Mouse (Mus musculus): ENCODE results near the gene Olfr173. TPM values are rescaled to one million over a fixed set of nuclear protein-coding genes. Genes with fewer than 3 reads are reported as not detected.
A peak's percentile ranks its signal among the peaks of the same experiment; 100 is the strongest.

Gene Olfr173
- polyA plus RNA-seq (2015; fragmentation: Nextera tagmentation; extraction: Ambion mirVana): not detected in 2 replicates

DNA sequence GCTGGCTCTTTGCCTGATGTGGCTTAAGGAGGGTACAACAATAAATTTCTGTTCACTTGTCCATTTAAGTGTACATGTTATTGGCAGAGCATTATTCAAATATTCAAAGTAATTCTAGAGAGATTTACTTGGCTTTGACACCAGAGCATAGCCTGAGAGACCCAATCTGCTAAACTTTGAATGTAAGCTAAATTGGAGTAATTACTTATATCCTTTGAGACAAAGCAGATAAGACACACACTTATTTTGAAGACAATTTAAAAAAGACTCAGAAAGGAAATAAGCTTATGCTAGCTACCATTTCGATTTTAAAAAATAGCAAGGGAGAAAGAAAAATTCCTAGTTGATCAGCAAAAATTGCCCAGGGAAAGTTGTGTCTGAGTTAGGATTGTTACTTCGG is at the start of gene Olfr173:
TSS of gene Olfr173 (minus strand) at position 101 of the 400 bp plus-strand sequence.
- Histone ChIP-seq H3K9me3 (replicated peaks; ENCODE audit: low read length) (no peaks in the 10 kb centered on the region), H3K27me3 (ENCODE audit: insufficient read depth, low read length) (no peaks in the 10 kb centered on the region), H3K9ac (ENCODE audit: low read depth, low read length) (no peak within 1 kb of the TSS), H3K4me2 (ENCODE audit: low read length) (no peak within 1 kb of the TSS), H3K27ac (no peak within 1 kb of the TSS), H3K4me1 (replicated peaks; ENCODE audit: insufficient read depth, low read length) (no peaks in the 10 kb centered on the region), H3K4me3 (replicated peaks; ENCODE audit: low read depth, low read length) (no peak within 1 kb of the TSS), H3K36me3 (ENCODE audit: insufficient read depth, low read length) (no peaks in the 10 kb centered on the region)
- WGBS: 73% methylated on average over 2 of the region's 2 CpGs
- DNase-seq (ENCODE audit: low spot score) (no peak), ATAC-seq (replicated peaks; ENCODE audit: low FRiP score, low read depth) (no peak)
- TF ChIP-seq CTCF (IDR thresholded peaks at IDR 0.05; ENCODE audit: low read depth): no peak

DNA sequence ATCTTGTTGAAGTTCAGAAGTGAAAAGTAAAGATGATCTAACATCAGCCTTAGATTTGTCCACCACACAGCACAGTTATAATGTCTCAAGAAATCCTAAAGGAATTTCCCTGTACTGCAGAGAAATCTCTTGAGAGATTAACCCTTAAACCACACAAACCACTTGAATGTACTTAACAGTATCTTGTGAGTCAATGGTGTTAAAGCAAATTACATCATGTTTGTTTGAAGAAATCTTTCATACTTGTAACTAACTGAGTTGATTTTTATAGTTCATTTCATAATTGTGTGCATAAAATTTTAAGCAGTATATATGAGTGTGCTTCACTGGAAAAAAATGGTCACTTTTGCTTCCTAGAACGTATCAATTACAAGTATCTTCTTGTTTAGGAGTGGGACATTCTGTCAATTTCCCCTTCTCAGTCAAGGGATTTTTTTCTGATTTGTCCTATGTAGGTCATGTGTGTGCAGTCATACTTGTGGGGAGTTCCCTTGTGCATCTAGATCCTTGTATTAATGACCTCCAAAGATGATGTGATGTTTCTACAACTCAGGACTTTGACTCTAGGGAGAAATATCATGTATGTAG is 26.8 kb upstream of the Olfr173 start, which contains the start of gene Olfr175-ps1:
TSS of gene Olfr175-ps1 (minus strand) at position 51 of the 588 bp plus-strand sequence.
- no peak for TF ChIP-seq CTCF (IDR thresholded peaks at IDR 0.05; ENCODE audit: low read depth)
- WGBS: 74% methylated on average over 1 of the region's 1 CpGs
- no peak for ATAC-seq (replicated peaks; ENCODE audit: low FRiP score, low read depth)

DNA sequence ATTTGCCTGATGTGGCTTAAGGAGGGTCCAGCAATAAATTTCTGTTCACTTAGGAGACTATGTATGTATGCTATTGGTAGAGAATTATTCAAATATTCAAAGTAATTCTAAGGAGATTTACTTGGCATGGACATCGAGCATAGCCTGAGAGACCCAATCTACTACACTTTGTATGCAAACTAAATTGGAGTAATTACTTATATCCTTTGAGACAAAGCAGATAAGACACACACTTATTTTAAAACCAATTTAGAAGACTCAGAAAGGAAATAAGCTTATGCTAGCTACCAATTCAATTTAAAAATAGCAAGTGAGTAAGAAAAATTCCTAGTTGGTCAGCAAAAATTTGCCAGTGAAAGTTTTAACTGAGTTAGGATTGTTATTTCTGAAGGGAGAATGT is 37.0 kb downstream of the Olfr173 start, which contains the start of gene Olfr172:
TSS of gene Olfr172 (minus strand) at position 101 of the 400 bp plus-strand sequence.
- no peak within 1 kb of the TSS for H3K9ac ChIP-seq (ENCODE audit: low read depth, low read length)
- WGBS: 69% methylated on average over 1 of the region's 1 CpGs

More for the DNA sequence above, 26.8 kb upstream of the Olfr173 start, which contains the start of gene Olfr175-ps1:
- no peaks in the 10 kb centered on the region for H3K36me3 ChIP-seq (ENCODE audit: insufficient read depth, low read length)
- DNase-seq (ENCODE audit: low spot score): no peak
- H3K27ac ChIP-seq: no peak within 1 kb of the TSS
- H3K4me1 ChIP-seq (replicated peaks; ENCODE audit: insufficient read depth, low read length): no peaks in the 10 kb centered on the region
- H3K9ac ChIP-seq (ENCODE audit: low read depth, low read length): no peak within 1 kb of the TSS
- H3K27me3 ChIP-seq (ENCODE audit: insufficient read depth, low read length): no peaks in the 10 kb centered on the region
- H3K4me2 ChIP-seq (ENCODE audit: low read length): no peak within 1 kb of the TSS
- no peak within 1 kb of the TSS for H3K4me3 ChIP-seq (replicated peaks; ENCODE audit: low read depth, low read length)
- H3K9me3 ChIP-seq (replicated peaks; ENCODE audit: low read length): no peaks in the 10 kb centered on the region

DNA sequence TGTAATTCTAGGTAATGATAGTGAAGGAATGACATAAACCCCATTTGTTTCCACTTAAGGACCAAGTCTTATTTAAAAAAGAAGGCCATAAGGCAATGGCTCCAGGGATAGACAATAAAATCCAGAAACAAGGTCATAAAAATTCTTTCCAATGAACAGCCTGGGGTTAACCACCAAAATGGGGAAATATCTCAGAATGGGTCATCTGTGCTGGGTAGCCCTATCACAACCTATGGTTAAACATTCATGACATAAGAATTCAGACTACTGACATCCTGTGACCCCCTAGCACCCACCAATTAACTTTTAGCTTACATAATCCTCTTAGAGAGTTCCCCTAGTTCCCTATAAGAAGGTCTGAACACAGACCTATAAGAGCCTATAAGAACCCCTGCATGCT is 43.9 kb downstream of the Olfr173 start:
- H3K9ac ChIP-seq (ENCODE audit: low read depth, low read length): no peak overlapping the region
- H3K9me3 ChIP-seq (replicated peaks; ENCODE audit: low read length): no peaks in the 10 kb centered on the region
- ATAC-seq (replicated peaks; ENCODE audit: low FRiP score, low read depth): no peak
- H3K4me3 ChIP-seq (replicated peaks; ENCODE audit: low read depth, low read length): no peak overlapping the region
- DNase-seq (ENCODE audit: low spot score): no peak
- no peaks in the 10 kb centered on the region for H3K36me3 ChIP-seq (ENCODE audit: insufficient read depth, low read length)
- no peak overlapping the region for H3K4me2 ChIP-seq (ENCODE audit: low read length)
- no peaks in the 10 kb centered on the region for H3K4me1 ChIP-seq (replicated peaks; ENCODE audit: insufficient read depth, low read length)
- H3K27me3 ChIP-seq (ENCODE audit: insufficient read depth, low read length): no peaks in the 10 kb centered on the region
- no peak for TF ChIP-seq CTCF (IDR thresholded peaks at IDR 0.05; ENCODE audit: low read depth)
- H3K27ac ChIP-seq: no peak overlapping the region

More for the DNA sequence above, 37.0 kb downstream of the Olfr173 start, which contains the start of gene Olfr172:
- Histone ChIP-seq H3K9me3 (replicated peaks; ENCODE audit: low read length) (no peaks in the 10 kb centered on the region), H3K27ac (no peak within 1 kb of the TSS), H3K4me1 (replicated peaks; ENCODE audit: insufficient read depth, low read length) (no peaks in the 10 kb centered on the region), H3K36me3 (ENCODE audit: insufficient read depth, low read length) (no peaks in the 10 kb centered on the region), H3K4me2 (ENCODE audit: low read length) (no peak within 1 kb of the TSS), H3K27me3 (ENCODE audit: insufficient read depth, low read length) (no peaks in the 10 kb centered on the region), H3K4me3 (replicated peaks; ENCODE audit: low read depth, low read length) (no peak within 1 kb of the TSS)
- ATAC-seq (replicated peaks; ENCODE audit: low FRiP score, low read depth) (no peak), DNase-seq (ENCODE audit: low spot score) (no peak)
- no peak for TF ChIP-seq CTCF (IDR thresholded peaks at IDR 0.05; ENCODE audit: low read depth)

DNA sequence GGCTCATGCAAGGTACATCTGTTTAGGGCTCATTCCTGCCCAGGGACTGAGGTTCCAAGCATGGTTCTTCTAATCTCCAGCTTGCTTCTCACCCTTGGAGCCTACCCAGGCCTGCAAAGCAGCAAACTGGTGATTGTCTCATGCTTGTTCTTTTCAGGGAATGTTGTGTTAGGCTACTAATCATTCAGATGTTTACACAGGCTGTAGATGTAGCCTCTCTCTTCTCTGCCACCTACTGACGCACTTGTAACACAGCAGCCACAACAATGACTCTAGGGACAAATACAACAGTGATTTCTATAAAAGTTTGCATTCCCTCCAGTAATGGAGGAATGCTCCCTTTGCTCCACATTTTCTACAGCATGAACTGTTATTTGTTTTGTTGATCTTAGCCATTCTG is 48.8 kb downstream of the Olfr173 start:
- TF ChIP-seq CTCF (IDR thresholded peaks at IDR 0.05; ENCODE audit: low read depth): peak; percentile 77
- Histone ChIP-seq H3K27me3 (ENCODE audit: insufficient read depth, low read length) (no peaks in the 10 kb centered on the region), H3K9ac (ENCODE audit: low read depth, low read length) (no peak overlapping the region), H3K36me3 (ENCODE audit: insufficient read depth, low read length) (no peaks in the 10 kb centered on the region), H3K27ac (no peak overlapping the region), H3K4me1 (replicated peaks; ENCODE audit: insufficient read depth, low read length) (no peaks in the 10 kb centered on the region), H3K4me3 (replicated peaks; ENCODE audit: low read depth, low read length) (no peak overlapping the region), H3K4me2 (ENCODE audit: low read length) (no peak overlapping the region), H3K9me3 (replicated peaks; ENCODE audit: low read length) (no peaks in the 10 kb centered on the region)
- no peak for ATAC-seq (replicated peaks; ENCODE audit: low FRiP score, low read depth)
- DNase-seq (ENCODE audit: low spot score): peak; percentile 73
- WGBS: 11% methylated on average over 1 of the region's 1 CpGs

DNA sequence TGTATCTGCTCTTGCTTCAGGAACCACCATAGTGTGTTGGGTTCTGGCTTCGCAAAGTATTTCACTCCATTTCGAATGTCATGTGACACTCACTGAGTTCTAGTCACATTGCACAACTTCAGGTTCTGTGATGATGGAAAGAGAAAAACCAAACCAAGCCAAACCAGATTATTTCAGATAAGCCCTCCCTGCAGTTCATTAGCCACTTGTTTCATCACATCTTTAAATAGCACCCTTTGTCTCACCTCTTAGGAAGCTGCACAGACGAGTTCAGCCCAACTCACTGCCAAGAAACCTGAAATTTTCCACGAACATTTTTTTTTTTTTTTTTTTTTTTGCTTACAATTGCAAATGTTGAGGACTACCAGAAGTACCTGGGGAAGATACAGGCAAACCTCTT is 53.4 kb downstream of the Olfr173 start:
- TF ChIP-seq CTCF (IDR thresholded peaks at IDR 0.05; ENCODE audit: low read depth): no peak
- DNase-seq (ENCODE audit: low spot score) (no peak), ATAC-seq (replicated peaks; ENCODE audit: low FRiP score, low read depth) (no peak)
- Histone ChIP-seq H3K9me3 (replicated peaks; ENCODE audit: low read length) (no peaks in the 10 kb centered on the region), H3K4me3 (replicated peaks; ENCODE audit: low read depth, low read length) (no peak overlapping the region), H3K36me3 (ENCODE audit: insufficient read depth, low read length) (no peaks in the 10 kb centered on the region), H3K4me2 (ENCODE audit: low read length) (no peak overlapping the region), H3K4me1 (replicated peaks; ENCODE audit: insufficient read depth, low read length) (no peaks in the 10 kb centered on the region), H3K27me3 (ENCODE audit: insufficient read depth, low read length) (no peaks in the 10 kb centered on the region), H3K27ac (no peak overlapping the region), H3K9ac (ENCODE audit: low read depth, low read length) (no peak overlapping the region)
- WGBS: 75% methylated on average over 4 of the region's 4 CpGs

Small RNAs within 50 kb of the gene (microRNA-seq; reads per million reads assigned to microRNA genes)
- not detected for gene Gm27564

Other genes with a start within 250 kb of the Olfr173 start
- gene Gm813, start 183.3 kb downstream of the Olfr173 start, polyA plus RNA-seq (2015; fragmentation: Nextera tagmentation; extraction: Ambion mirVana): not detected in 2 replicates
- not detected in 2 replicates for gene E330017A01Rik, start 161.5 kb downstream of the Olfr173 start, polyA plus RNA-seq (2015; fragmentation: Nextera tagmentation; extraction: Ambion mirVana)
- 40.9 and 46.7 TPM in 2 replicates for gene Cpox, start 130.0 kb downstream of the Olfr173 start, polyA plus RNA-seq (2015; fragmentation: Nextera tagmentation; extraction: Ambion mirVana)
- not detected in 2 replicates for gene Gpr15, start 81.2 kb downstream of the Olfr173 start, polyA plus RNA-seq (2015; fragmentation: Nextera tagmentation; extraction: Ambion mirVana)
- 101 and 106 TPM in 2 replicates for gene Cldnd1, start 72.4 kb downstream of the Olfr173 start, polyA plus RNA-seq (2015; fragmentation: Nextera tagmentation; extraction: Ambion mirVana)
- gene Olfr172, start 37.1 kb downstream of the Olfr173 start, polyA plus RNA-seq (2015; fragmentation: Nextera tagmentation; extraction: Ambion mirVana): not detected in 2 replicates
- gene Olfr175-ps1, start 26.5 kb upstream of the Olfr173 start, polyA plus RNA-seq (2015; fragmentation: Nextera tagmentation; extraction: Ambion mirVana): not detected in 2 replicates
- not detected in 2 replicates for gene Olfr177, start 74.5 kb upstream of the Olfr173 start, polyA plus RNA-seq (2015; fragmentation: Nextera tagmentation; extraction: Ambion mirVana)
- gene Olfr178, start 91.8 kb upstream of the Olfr173 start, polyA plus RNA-seq (2015; fragmentation: Nextera tagmentation; extraction: Ambion mirVana): not detected in 2 replicates
- not detected in 2 replicates for gene Olfr181, start 128.5 kb upstream of the Olfr173 start, polyA plus RNA-seq (2015; fragmentation: Nextera tagmentation; extraction: Ambion mirVana)
- gene Olfr180, start 129.1 kb upstream of the Olfr173 start, polyA plus RNA-seq (2015; fragmentation: Nextera tagmentation; extraction: Ambion mirVana): not detected in 2 replicates
- gene Olfr183, start 195.1 kb upstream of the Olfr173 start, polyA plus RNA-seq (2015; fragmentation: Nextera tagmentation; extraction: Ambion mirVana): not detected in 2 replicates
- gene Olfr186, start 230.0 kb upstream of the Olfr173 start, polyA plus RNA-seq (2015; fragmentation: Nextera tagmentation; extraction: Ambion mirVana): not detected in 2 replicates
- not detected in 2 replicates for gene Olfr187, start 239.5 kb upstream of the Olfr173 start, polyA plus RNA-seq (2015; fragmentation: Nextera tagmentation; extraction: Ambion mirVana)